8 mouse cellular contexts compared by ENCODE assay signal in the genomic region with DNA sequence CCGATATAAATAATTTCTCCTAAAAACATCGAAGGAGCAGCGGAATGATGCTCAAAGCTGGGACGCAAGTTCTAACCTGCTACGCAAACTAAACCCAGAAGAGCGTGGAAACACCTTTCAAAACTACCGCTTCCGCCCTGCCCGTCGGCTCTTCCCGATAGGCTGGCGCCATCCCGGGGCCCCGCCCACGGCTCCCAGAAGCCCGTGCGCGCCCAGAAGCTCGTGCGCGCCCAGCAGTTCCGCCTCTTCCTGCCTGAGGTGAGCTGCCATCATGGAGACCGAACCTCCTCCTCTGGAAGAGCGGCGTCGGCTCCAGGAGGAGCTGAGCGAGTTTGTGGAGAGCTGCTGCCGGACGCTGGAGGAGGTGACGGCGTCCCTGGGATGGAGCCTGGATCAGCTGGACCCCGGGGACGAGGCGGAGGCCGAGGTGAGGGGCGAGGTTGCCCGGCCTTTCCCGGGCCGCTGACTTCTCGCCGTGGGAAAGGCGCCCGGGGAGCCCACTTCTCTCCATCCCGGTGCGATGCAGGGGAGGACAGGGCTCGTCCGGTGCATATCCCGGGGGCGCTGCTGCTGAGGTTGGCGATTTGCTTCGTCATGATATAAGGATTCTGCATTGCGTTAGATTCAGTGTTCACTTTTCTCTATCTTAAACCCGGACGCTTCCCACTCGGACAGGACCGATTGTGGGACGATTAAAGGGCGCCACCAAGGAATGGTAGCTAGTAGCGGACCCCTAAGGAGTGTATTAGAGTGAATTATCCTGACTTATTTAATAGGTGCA. TPM values are rescaled to one million over a fixed set of nuclear protein-coding genes. Genes with fewer than 3 reads are reported as not detected.
DNase-seq lines count a peak whose midpoint lies in the region; ATAC-seq and TF ChIP-seq lines count a peak whose summit lies in the region.

A gene (plus strand): TSS at position 237 of the 781 bp plus-strand sequence.

- H3K9ac ChIP-seq in CH12.LX (ENCODE audit: insufficient read depth, low read depth): peak within 1 kb of the TSS; percentile 53
- peak within 1 kb of the TSS; percentile 88 for H3K9ac ChIP-seq in forebrain, embryonic 11.5 days (ENCODE audit: low read length)
- H3K9ac ChIP-seq in heart, embryonic 16.5 days (ENCODE audit: low read length): peak within 1 kb of the TSS; percentile 91
- H3K9ac ChIP-seq in liver, embryonic 15.5 days: peak within 1 kb of the TSS; percentile 86
- H3K9ac ChIP-seq in neural tube, embryonic 12.5 days: peak within 1 kb of the TSS; percentile 77

- H3K79me2 ChIP-seq in CH12.LX (replicated peaks; ENCODE audit: control insufficient read depth, extremely low read depth, insufficient read depth, poor library complexity, severe bottlenecking): peaks cover 49% of the 10 kb centered on the region

- in situ Hi-C loops in CH12.LX (cut with MboI; ENCODE audit: low pct_ligation_motif_present, low pct_unique_long_range_greater_than_20kb, low sequenced_read_pairs): loop anchor here (25.0 kb wide), 1 partner anchor 382 kb away; no protein-coding TSS in a partner anchor

- peaks cover 0 to 30% of the 10 kb centered on the region in 2 experiments; a peak in 2 of 4 replicates for H3K4me1 ChIP-seq in CH12.LX (ENCODE audit: control insufficient read depth in 1 of 2, insufficient read depth in 2 of 2)
- H3K4me1 ChIP-seq in forebrain, embryonic 11.5 days (replicated peaks; ENCODE audit: control insufficient read depth, insufficient read depth, low read length): no peaks in the 10 kb centered on the region
- H3K4me1 ChIP-seq in heart, embryonic 16.5 days (ENCODE audit: control insufficient read depth, insufficient read depth, low read length): peaks cover 17% of the 10 kb centered on the region
- peaks cover 28% of the 10 kb centered on the region for H3K4me1 ChIP-seq in liver, embryonic 15.5 days (replicated peaks)
- H3K4me1 ChIP-seq in neural tube, embryonic 12.5 days: peaks cover 12% of the 10 kb centered on the region

- H3K27ac ChIP-seq in CH12.LX (ENCODE audit: insufficient read depth, low read depth): peak within 1 kb of the TSS; percentile 29; the same call in 1 of the 2 replicates
- H3K27ac ChIP-seq in forebrain, embryonic 11.5 days (ENCODE audit: low read depth, low read length): peak within 1 kb of the TSS; percentile 72
- H3K27ac ChIP-seq in heart, embryonic 16.5 days (ENCODE audit: low read length): peak within 1 kb of the TSS; percentile 90
- H3K27ac ChIP-seq in liver, embryonic 15.5 days (replicated peaks): peak within 1 kb of the TSS; percentile 79
- H3K27ac ChIP-seq in neural tube, embryonic 12.5 days: peak within 1 kb of the TSS; percentile 80

- H3K27me3 ChIP-seq in CH12.LX (replicated peaks): no peaks in the 10 kb centered on the region
- no peaks in the 10 kb centered on the region for H3K27me3 ChIP-seq in forebrain, embryonic 11.5 days (ENCODE audit: control insufficient read depth, insufficient read depth, low read length)
- no peaks in the 10 kb centered on the region for H3K27me3 ChIP-seq in heart, embryonic 16.5 days (ENCODE audit: control insufficient read depth, insufficient read depth, low read length)
- H3K27me3 ChIP-seq in liver, embryonic 15.5 days: no peaks in the 10 kb centered on the region
- H3K27me3 ChIP-seq in neural tube, embryonic 12.5 days (replicated peaks): no peaks in the 10 kb centered on the region

- WGBS in forebrain, embryonic 11.5 days: under 1% methylated on average over 59 of the region's 59 CpGs
- WGBS in heart, embryonic 16.5 days: under 1% methylated on average over 59 of the region's 59 CpGs
- WGBS in liver, embryonic 15.5 days (ENCODE audit: insufficient replicate concordance): under 1% methylated on average over 59 of the region's 59 CpGs
- under 1% methylated on average over 59 of the region's 59 CpGs for WGBS in neural tube, embryonic 12.5 days

- TF ChIP-seq RAD21 in CH12.LX (IDR thresholded peaks at IDR 0.05; ENCODE audit: low read depth, low read length): no peak

- peaks cover 12 to 27% of the 10 kb centered on the region in 2 experiments for H3K36me3 ChIP-seq in CH12.LX (replicated peaks in 1 of 2; ENCODE audit: control insufficient read depth in 1 of 2, insufficient read depth in 1 of 2, low read length in 1 of 2)
- no peaks in the 10 kb centered on the region for H3K36me3 ChIP-seq in forebrain, embryonic 11.5 days (ENCODE audit: control insufficient read depth, insufficient read depth, low read length)
- H3K36me3 ChIP-seq in heart, embryonic 16.5 days (ENCODE audit: control insufficient read depth, insufficient read depth): 0 out of 2 replicates have a peak, but pooled peaks cover 6% of the 10 kb centered on the region
- H3K36me3 ChIP-seq in liver, embryonic 15.5 days (replicated peaks): peaks cover 15% of the 10 kb centered on the region
- peaks cover 3% of the 10 kb centered on the region; the same call in 1 of the 2 replicates for H3K36me3 ChIP-seq in neural tube, embryonic 12.5 days

- peak; percentile 98 for ATAC-seq in forebrain, embryonic 11.5 days (replicated peaks; ENCODE audit: low FRiP score)
- ATAC-seq in heart, embryonic 16.5 days (replicated peaks; ENCODE audit: extremely low read depth, insufficient read depth, low FRiP score): peak; percentile 98
- peak; percentile 98 for ATAC-seq in liver, embryonic 15.5 days (ENCODE audit: insufficient read depth)
- ATAC-seq in neural tube, embryonic 12.5 days (ENCODE audit: low FRiP score, low read depth): peak; percentile 99

- H3K9me3 ChIP-seq in CH12.LX (replicated peaks; ENCODE audit: low read length): no peaks in the 10 kb centered on the region
- no peaks in the 10 kb centered on the region for H3K9me3 ChIP-seq in forebrain, embryonic 11.5 days (ENCODE audit: control insufficient read depth, low read length)
- H3K9me3 ChIP-seq in heart, embryonic 16.5 days (replicated peaks; ENCODE audit: control insufficient read depth, low read length): no peaks in the 10 kb centered on the region
- H3K9me3 ChIP-seq in liver, embryonic 15.5 days (replicated peaks): no peaks in the 10 kb centered on the region
- H3K9me3 ChIP-seq in neural tube, embryonic 12.5 days: no peaks in the 10 kb centered on the region

- peak within 1 kb of the TSS; percentile 68 for H3K4me2 ChIP-seq in CH12.LX (ENCODE audit: insufficient read depth, low read depth, poor library complexity, severe bottlenecking)
- H3K4me2 ChIP-seq in forebrain, embryonic 11.5 days (ENCODE audit: low read depth, low read length, severe bottlenecking): peak within 1 kb of the TSS; percentile 63
- peak within 1 kb of the TSS; percentile 74 for H3K4me2 ChIP-seq in heart, embryonic 16.5 days (ENCODE audit: low read depth, low read length)
- H3K4me2 ChIP-seq in liver, embryonic 15.5 days: peak within 1 kb of the TSS; percentile 83
- peak within 1 kb of the TSS; percentile 59 for H3K4me2 ChIP-seq in neural tube, embryonic 12.5 days (replicated peaks)

- TF ChIP-seq CTCF in CH12.LX (conservative IDR thresholded peaks at IDR 0.05 in 1 of 2, IDR thresholded peaks at IDR 0.05 in 1 of 2; ENCODE audit: low read depth in 2 of 2, low read length in 2 of 2): no peak

- peak; percentile 95 for TF ChIP-seq POLR2A in CH12.LX (IDR thresholded peaks at IDR 0.05; ENCODE audit: low read depth, low read length)

- dilution Hi-C loops in CH12.LX (cut with MboI; ENCODE audit: extremely low pct_ligation_motif_present, extremely low pct_unique_long_range_greater_than_20kb, low sequenced_read_pairs): no loop called here

- peak within 1 kb of the TSS; percentile 77 to 81 (median 78) for H3K4me3 ChIP-seq in CH12.LX (replicated peaks in 1 of 3; ENCODE audit: low read depth in 2 of 3, low read length in 2 of 3, poor library complexity in 1 of 3)
- peak within 1 kb of the TSS; percentile 87 for H3K4me3 ChIP-seq in forebrain, embryonic 11.5 days (ENCODE audit: low read depth, low read length)
- H3K4me3 ChIP-seq in heart, embryonic 16.5 days (ENCODE audit: low read length): peak within 1 kb of the TSS; percentile 95
- peak within 1 kb of the TSS; percentile 89 for H3K4me3 ChIP-seq in liver, embryonic 15.5 days (replicated peaks)
- H3K4me3 ChIP-seq in neural tube, embryonic 12.5 days: peak within 1 kb of the TSS; percentile 83

- peak; percentile 92 for DNase-seq in CH12.LX (ENCODE audit: extremely low read depth)
- DNase-seq in c-Kit-positive CD71-positive TER-119-negative erythroid progenitor cells, embryonic 14.5 days (ENCODE audit: low read depth): peak; percentile 87
- DNase-seq in forebrain, embryonic 11.5 days (ENCODE audit: low spot score): peak; percentile 94
- peak; percentile 92 to 95 for DNase-seq in kidney, postnatal 36 days
- peak; percentile 84 for DNase-seq in telencephalon, adult 2 months (ENCODE audit: low read depth, low spot score)

- TF ChIP-seq EP300 in CH12.LX (IDR thresholded peaks at IDR 0.05; ENCODE audit: low read length): no peak

TF ChIP-seq in CH12.LX, 34 proteins besides CTCF, POLR2A, EP300 and RAD21 (continues in another document):
- peak; percentile 83 for TF ChIP-seq TCF12 (IDR thresholded peaks at IDR 0.05; ENCODE audit: low read depth, low read length)
- TF ChIP-seq ZC3H11A (IDR thresholded peaks at IDR 0.05; ENCODE audit: low read depth, low read length): no peak
- peak; percentile 67 for TF ChIP-seq NRF1 (IDR thresholded peaks at IDR 0.05; ENCODE audit: low read depth, low read length)
- peak; percentile 89 for TF ChIP-seq POLR2AphosphoS2 (IDR thresholded peaks at IDR 0.05; ENCODE audit: low read depth, low read length)
- TF ChIP-seq BHLHE40 (IDR thresholded peaks at IDR 0.05; ENCODE audit: low read depth, low read length): peak; percentile 68
- no peak for TF ChIP-seq MAZ (IDR thresholded peaks at IDR 0.05; ENCODE audit: low read depth, low read length)
- no peak for TF ChIP-seq JUN (IDR thresholded peaks at IDR 0.05; ENCODE audit: insufficient read depth, low read depth, low read length)
- TF ChIP-seq ELF1 (IDR thresholded peaks at IDR 0.05; ENCODE audit: low read depth, low read length): peak; percentile 97
- TF ChIP-seq TBP (conservative IDR thresholded peaks at IDR 0.05; ENCODE audit: low read depth, low read length): peak; percentile 81; the same call in 1 of the 2 replicates
- TF ChIP-seq IRF4 (IDR thresholded peaks at IDR 0.05; ENCODE audit: low read depth, low read length): peak; percentile 58
- TF ChIP-seq MAX (IDR thresholded peaks at IDR 0.05; ENCODE audit: low read length): peak; percentile 89
- TF ChIP-seq MEF2A (IDR thresholded peaks at IDR 0.05; ENCODE audit: borderline replicate concordance, low read depth, low read length): peak; percentile 26; the same call in 1 of the 2 replicates
- no peak for TF ChIP-seq USF2 (conservative IDR thresholded peaks at IDR 0.05; ENCODE audit: low read depth, low read length)

RNA-seq across cellular contexts. Expression of the gene that starts here (rescaled TPM):
- total RNA-seq in CH12.LX (2012; rRNA removed) (45.8 and 52.8 TPM in 2 replicates), CH12.LX (2014; rRNA removed) (42.4 and 46.7 TPM in 2 replicates)
- 90.2 and 103 TPM in 2 replicates for polyA plus RNA-seq in CH12.LX (2012; ENCODE audit: insufficient read length, low read depth)
- polyA plus RNA-seq in forebrain, embryonic 11.5 days (2014; fragmentation: Nextera tagmentation; extraction: Ambion mirVana): 44.8 and 45.5 TPM in 2 replicates
- 23.4 and 25.2 TPM in 2 replicates for polyA plus RNA-seq in heart, embryonic 16.5 days (2015; fragmentation: Nextera tagmentation; extraction: Ambion mirVana)
- 11.0 and 11.1 TPM in 2 replicates for polyA plus RNA-seq in liver, embryonic 15.5 days (2015; fragmentation: Nextera tagmentation; extraction: Ambion mirVana)
- 33.6 and 37.4 TPM in 2 replicates for polyA plus RNA-seq in neural tube, embryonic 12.5 days (2016; fragmentation: Nextera tagmentation; extraction: Ambion mirVana)

Comparison
In these comparisons a context has a peak if more than half of its experiments do, and no peak if none do; other contexts are left out.
1. Peak in every context shown above with its lines: DNase-seq, ATAC-seq, H3K4me3 ChIP-seq and H3K27ac ChIP-seq.
2. H3K27ac ChIP-seq: peak in every context shown above with its lines; median percentile 90 in heart, embryonic 16.5 days; 80 in neural tube, embryonic 12.5 days; 79 in liver, embryonic 15.5 days; 72 in forebrain, embryonic 11.5 days; 29 in CH12.LX.